Mouse (Mus musculus): ENCODE results near the gene Rrp1b. TPM values are rescaled to one million over a fixed set of nuclear protein-coding genes. Genes with fewer than 3 reads are reported as not detected.
"Not testable (repeated sequence)": the region's sequence is repeated elsewhere in the genome, so short reads cannot be mapped to it uniquely, and the experiment has no call there.

Gene Rrp1b
- total RNA-seq, 2 experiments from 2014 or later, result 19.3 to 22.5 TPM

GRCm38 (mm10) chr17:32106358-32106757 is 70.5 kb downstream of the Rrp1b start:
- no peak for TF ChIP-seq CTCF (conservative IDR thresholded peaks at IDR 0.05)
- Histone ChIP-seq H3K4me3 (no peak overlapping the region), H3K27ac (no peak overlapping the region)
- DNase-seq (ENCODE audit: low spot score in 2 of 2), result no peak

GRCm38 (mm10) chr17:32107877-32108276 is 72.0 kb downstream of the Rrp1b start:
- no peak for TF ChIP-seq CTCF (conservative IDR thresholded peaks at IDR 0.05)
- Histone ChIP-seq H3K4me3 (no peak overlapping the region), H3K27ac (no peak overlapping the region)
- no peak for DNase-seq (ENCODE audit: low spot score in 2 of 2)

- not testable (repeated sequence) for H3K4me3 ChIP-seq
Observed at GRCm38 (mm10) chr17:32108320-32109011, 72.6 kb downstream of the Rrp1b start.

GRCm38 (mm10) chr17:32109201-32109940 is 73.5 kb downstream of the Rrp1b start:
- DNase-seq (ENCODE audit: low spot score in 2 of 2), result no peak
- TF ChIP-seq CTCF (conservative IDR thresholded peaks at IDR 0.05), result no peak
- Histone ChIP-seq H3K27ac (no peak overlapping the region), H3K4me3 (no peak overlapping the region)

More at GRCm38 (mm10) chr17:32108320-32109011, 72.6 kb downstream of the Rrp1b start:
- H3K27ac ChIP-seq; DNase-seq (ENCODE audit: low spot score in 2 of 2): not testable (repeated sequence)

- no peak for TF ChIP-seq CTCF (conservative IDR thresholded peaks at IDR 0.05)
- H3K27ac ChIP-seq, result no peak overlapping the region
- DNase-seq (ENCODE audit: low spot score in 2 of 2), result no peak
Observed at GRCm38 (mm10) chr17:32110424-32110823, 74.5 kb downstream of the Rrp1b start.

GRCm38 (mm10) chr17:32110980-32111780 is 75.3 kb downstream of the Rrp1b start:
- DNase-seq (ENCODE audit: low spot score in 2 of 2), result no peak
- H3K4me3 ChIP-seq, result no peak overlapping the region
- TF ChIP-seq CTCF (conservative IDR thresholded peaks at IDR 0.05), result no peak
- H3K27ac ChIP-seq, result no peak overlapping the region

More at GRCm38 (mm10) chr17:32110424-32110823, 74.5 kb downstream of the Rrp1b start:
- no peak overlapping the region for H3K4me3 ChIP-seq

Other genes with a start within 250 kb of the Rrp1b start
- gene Sik1, start 180.3 kb upstream of the Rrp1b start, total RNA-seq (2021), result 10 to 100 TPM; 12.4 to 15.4 TPM
- 1 to 10 TPM in 1 of 2 experiments, under 1 TPM in 1; 0.86 to 1.2 TPM for gene Hsf2bp, start 249 bp downstream of the Rrp1b start, total RNA-seq (2021)
- 1 to 10 TPM; 7.2 to 7.7 TPM for gene Notch3, start 130.8 kb downstream of the Rrp1b start, total RNA-seq (2021)
- under 1 TPM; 0.42 to 0.44 TPM for gene Ephx3, start 153.4 kb downstream of the Rrp1b start, total RNA-seq (2021)
- gene Brd4, start 248.6 kb downstream of the Rrp1b start, total RNA-seq (2021), result 100 to 1,000 TPM; 103 to 121 TPM